Mouse (Mus musculus): ENCODE measurements around the gene Naa25.

The Naa25 gene

GRCm38 (mm10) chr5:121397187-121398145, at the start of gene Naa25:
Gene Naa25, plus strand, starts transcription at chr5:121397936.
- peak; percentile 97 for DNase-seq

- peak; percentile 14 to 51 for DNase-seq
Observed at GRCm38 (mm10) chr5:121359229-121359628, 38.5 kb upstream of the Naa25 start.

- DNase-seq, result no peak
Observed at GRCm38 (mm10) chr5:121361696-121362095, 36.0 kb upstream of the Naa25 start.

- DNase-seq, result no peak
Observed at GRCm38 (mm10) chr5:121363441-121363840, 34.3 kb upstream of the Naa25 start.

GRCm38 (mm10) chr5:121366449-121367225, 31.1 kb upstream of the Naa25 start:
- DNase-seq, result peak in 1 of 2 experiments; percentile 20

- no peak for DNase-seq
Observed at GRCm38 (mm10) chr5:121367255-121367654, 30.5 kb upstream of the Naa25 start.

GRCm38 (mm10) chr5:121371712-121372111, 26.0 kb upstream of the Naa25 start:
- DNase-seq, result no peak

GRCm38 (mm10) chr5:121374790-121375189, 22.9 kb upstream of the Naa25 start:
- no peak for DNase-seq

GRCm38 (mm10) chr5:121376972-121377371, 20.8 kb upstream of the Naa25 start:
- DNase-seq, result peak in 1 of 2 experiments; percentile 53

- DNase-seq, result no peak
Observed at GRCm38 (mm10) chr5:121378678-121379256, 19.0 kb upstream of the Naa25 start.

GRCm38 (mm10) chr5:121380692-121381091, 17.0 kb upstream of the Naa25 start:
- no peak for DNase-seq

- DNase-seq, result no peak
Observed at GRCm38 (mm10) chr5:121383857-121384756, 13.6 kb upstream of the Naa25 start.

GRCm38 (mm10) chr5:121384757-121385460, 12.8 kb upstream of the Naa25 start:
- DNase-seq, result peak in 1 of 2 experiments; percentile 72

GRCm38 (mm10) chr5:121385461-121386119, 12.1 kb upstream of the Naa25 start, which contains the start of gene Trafd1:
Gene Trafd1, minus strand, starts transcription at chr5:121385632.
- peak; percentile 96 to 99 for DNase-seq

GRCm38 (mm10) chr5:121386120-121386909, 11.4 kb upstream of the Naa25 start:
- DNase-seq, result no peak

GRCm38 (mm10) chr5:121387126-121387525, 10.6 kb upstream of the Naa25 start:
- no peak for DNase-seq

GRCm38 (mm10) chr5:121389106-121389505, 8.6 kb upstream of the Naa25 start:
- no peak for DNase-seq

GRCm38 (mm10) chr5:121389691-121390090, 8.0 kb upstream of the Naa25 start:
- DNase-seq, result no peak

GRCm38 (mm10) chr5:121392667-121393380, 4.9 kb upstream of the Naa25 start:
- DNase-seq, result peak; percentile 59 to 68

All from kidney, postnatal 25 days (tissue).